Mouse (Mus musculus): ENCODE data around the gene Tns1. TPM values are rescaled to one million over a fixed set of nuclear protein-coding genes. Genes with fewer than 3 reads are reported as not detected.

The Tns1 gene
- total and polyA plus RNA-seq, 3 experiments = 0.40 to 3.6 (median 0.89) TPM

DNA sequence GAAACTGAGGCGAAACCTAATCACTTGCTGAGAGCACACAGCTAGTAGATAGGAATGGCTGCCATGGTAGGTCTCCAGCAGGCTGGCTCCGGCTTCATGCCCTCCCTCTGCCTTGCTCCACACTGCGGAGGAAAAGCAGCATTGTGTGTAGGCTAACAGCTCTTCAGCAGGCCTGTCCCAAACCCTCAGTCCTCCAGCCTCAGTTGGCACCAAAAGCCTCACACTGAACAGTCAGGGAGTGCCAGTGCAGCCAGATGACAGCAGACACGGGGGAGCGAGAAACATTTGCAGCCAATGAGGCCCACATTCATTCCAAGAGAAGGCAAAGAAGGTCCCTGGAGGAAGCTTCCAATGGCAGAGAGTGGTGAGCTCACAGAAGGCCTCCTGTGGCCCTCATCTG lies 91.3 kb downstream of the Tns1 start:
- Histone ChIP-seq H3K79me2 (replicated peaks; ENCODE audit: control insufficient read depth, extremely low read depth, insufficient read depth, poor library complexity, severe bottlenecking) (no peaks in the 10 kb centered on the region), H3K36me3 (replicated peaks in 1 of 2; ENCODE audit: control insufficient read depth in 1 of 2, insufficient read depth in 1 of 2, low read length in 1 of 2) (no peaks in the 10 kb centered on the region), H3K4me2 (ENCODE audit: insufficient read depth, low read depth, poor library complexity, severe bottlenecking) (no peak overlapping the region), H3K27me3 (replicated peaks) (peaks cover 11% of the 10 kb centered on the region), H3K4me1 (ENCODE audit: control insufficient read depth in 1 of 2, insufficient read depth in 2 of 2) (peaks cover 4 to 6% of the 10 kb centered on the region in 2 experiments; a peak in 2 of 4 replicates), H3K27ac (ENCODE audit: insufficient read depth, low read depth) (no peak overlapping the region), H3K9ac (ENCODE audit: insufficient read depth, low read depth) (no peak overlapping the region), H3K4me3 (replicated peaks in 1 of 3; ENCODE audit: low read depth in 2 of 3, low read length in 2 of 3, poor library complexity in 1 of 3) (no peak overlapping the region), H3K9me3 (replicated peaks; ENCODE audit: low read length) (no peaks in the 10 kb centered on the region)
- dilution Hi-C loops (cut with MboI; ENCODE audit: extremely low pct_ligation_motif_present, extremely low pct_unique_long_range_greater_than_20kb, low sequenced_read_pairs) = no loop called here
- in situ Hi-C loops (cut with MboI; ENCODE audit: low pct_ligation_motif_present, low pct_unique_long_range_greater_than_20kb, low sequenced_read_pairs) = no loop called here
- no peak for TF ChIP-seq SIN3A (IDR thresholded peaks at IDR 0.05; ENCODE audit: low read length)
- no peak for TF ChIP-seq MEF2A (IDR thresholded peaks at IDR 0.05; ENCODE audit: borderline replicate concordance, low read depth, low read length)
- TF ChIP-seq TCF12 (IDR thresholded peaks at IDR 0.05; ENCODE audit: low read depth, low read length) = no peak
- TF ChIP-seq POLR2AphosphoS2 (IDR thresholded peaks at IDR 0.05; ENCODE audit: low read depth, low read length) = no peak
- no peak for TF ChIP-seq ETS1 (conservative IDR thresholded peaks at IDR 0.05; ENCODE audit: low read depth, low read length)
- no peak for TF ChIP-seq UBTF (IDR thresholded peaks at IDR 0.05; ENCODE audit: low read depth, low read length)
- TF ChIP-seq RAD21 (IDR thresholded peaks at IDR 0.05; ENCODE audit: low read depth, low read length) = no peak
- TF ChIP-seq TBP (conservative IDR thresholded peaks at IDR 0.05; ENCODE audit: low read depth, low read length) = no peak
- TF ChIP-seq ZMIZ1 (IDR thresholded peaks at IDR 0.05; ENCODE audit: low read depth, low read length) = no peak
- TF ChIP-seq MAFK (IDR thresholded peaks at IDR 0.05; ENCODE audit: insufficient replicate concordance, low read length) = no peak
- no peak for TF ChIP-seq GABPA (IDR thresholded peaks at IDR 0.05; ENCODE audit: insufficient replicate concordance, low read depth, low read length)
- TF ChIP-seq MAX (IDR thresholded peaks at IDR 0.05; ENCODE audit: low read length) = no peak
- no peak for TF ChIP-seq KAT2A (IDR thresholded peaks at IDR 0.05; ENCODE audit: insufficient replicate concordance, low read length)
- TF ChIP-seq PAX5 (IDR thresholded peaks at IDR 0.05; ENCODE audit: low read length) = no peak
- TF ChIP-seq SMC3 (IDR thresholded peaks at IDR 0.05; ENCODE audit: low read depth, low read length) = no peak
- no peak for TF ChIP-seq ZNF384 (IDR thresholded peaks at IDR 0.05; ENCODE audit: low read depth, low read length)
- DNase-seq (ENCODE audit: extremely low read depth) = no peak

DNA sequence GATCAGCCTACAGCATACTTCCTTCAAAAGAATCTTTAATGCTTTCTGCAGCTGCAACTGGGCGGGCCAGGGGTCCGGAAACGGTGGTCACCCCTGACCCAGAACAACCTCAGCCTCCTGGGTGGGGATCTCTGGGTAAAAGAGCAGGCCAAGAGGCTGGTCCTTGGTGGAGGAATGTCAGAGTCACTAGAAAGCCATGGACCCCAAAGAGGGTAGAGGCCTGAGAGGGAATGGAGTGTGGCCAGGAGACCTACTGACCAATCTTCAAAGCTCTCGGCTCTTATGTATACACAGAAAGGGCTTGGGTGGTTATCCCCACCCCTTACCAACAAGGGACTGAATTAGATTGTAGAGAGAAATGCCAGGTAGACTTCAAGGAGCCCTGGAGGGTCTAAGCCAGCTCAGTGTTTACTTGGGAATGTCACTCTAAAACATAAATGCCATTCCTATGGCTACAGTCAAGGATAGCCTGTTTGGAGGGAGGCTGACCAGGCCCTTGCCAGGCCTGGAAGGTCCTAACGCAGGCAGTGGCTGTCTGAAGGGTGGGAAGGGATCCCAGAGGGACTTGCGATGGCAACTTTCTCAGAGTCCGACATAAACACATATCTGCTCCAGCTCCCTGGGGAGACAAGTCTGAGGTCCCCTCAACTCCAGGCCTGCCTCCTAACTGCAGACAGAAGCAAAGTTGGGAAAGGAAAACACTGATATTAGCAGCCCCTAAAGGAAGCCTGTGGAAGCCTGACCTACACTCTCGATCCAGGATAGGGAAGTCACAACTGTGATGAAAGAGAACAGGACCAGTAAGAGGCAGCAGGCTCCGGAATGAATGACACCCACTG lies 92.3 kb downstream of the Tns1 start:
- Histone ChIP-seq H3K79me2 (replicated peaks; ENCODE audit: control insufficient read depth, extremely low read depth, insufficient read depth, poor library complexity, severe bottlenecking) (no peaks in the 10 kb centered on the region), H3K4me1 (ENCODE audit: control insufficient read depth in 1 of 2, insufficient read depth in 2 of 2) (peaks cover 2 to 6% of the 10 kb centered on the region in 2 experiments; a peak in 2 of 4 replicates), H3K4me2 (ENCODE audit: insufficient read depth, low read depth, poor library complexity, severe bottlenecking) (no peak overlapping the region), H3K36me3 (replicated peaks in 1 of 2; ENCODE audit: control insufficient read depth in 1 of 2, insufficient read depth in 1 of 2, low read length in 1 of 2) (no peaks in the 10 kb centered on the region), H3K9ac (ENCODE audit: insufficient read depth, low read depth) (no peak overlapping the region), H3K27ac (ENCODE audit: insufficient read depth, low read depth) (no peak overlapping the region), H3K27me3 (replicated peaks) (peaks cover 11% of the 10 kb centered on the region), H3K9me3 (replicated peaks; ENCODE audit: low read length) (no peaks in the 10 kb centered on the region), H3K4me3 (replicated peaks in 1 of 3; ENCODE audit: low read depth in 2 of 3, low read length in 2 of 3, poor library complexity in 1 of 3) (no peak overlapping the region)
- DNase-seq (ENCODE audit: extremely low read depth) = no peak
- TF ChIP-seq ZNF384 (IDR thresholded peaks at IDR 0.05; ENCODE audit: low read depth, low read length) (no peak), MAZ (IDR thresholded peaks at IDR 0.05; ENCODE audit: low read depth, low read length) (no peak), GABPA (IDR thresholded peaks at IDR 0.05; ENCODE audit: insufficient replicate concordance, low read depth, low read length) (no peak), ETS1 (conservative IDR thresholded peaks at IDR 0.05; ENCODE audit: low read depth, low read length) (no peak), POLR2A (IDR thresholded peaks at IDR 0.05; ENCODE audit: low read depth, low read length) (no peak), PAX5 (IDR thresholded peaks at IDR 0.05; ENCODE audit: low read length) (no peak), RCOR1 (conservative IDR thresholded peaks at IDR 0.05; ENCODE audit: low read depth, low read length) (no peak), TBP (conservative IDR thresholded peaks at IDR 0.05; ENCODE audit: low read depth, low read length) (no peak), CHD1 (IDR thresholded peaks at IDR 0.05; ENCODE audit: low read depth, low read length) (no peak), BHLHE40 (IDR thresholded peaks at IDR 0.05; ENCODE audit: low read depth, low read length) (no peak), MXI1 (IDR thresholded peaks at IDR 0.05; ENCODE audit: low read depth, low read length) (no peak), EP300 (IDR thresholded peaks at IDR 0.05; ENCODE audit: low read length) (no peak), USF1 (IDR thresholded peaks at IDR 0.05; ENCODE audit: low read depth, low read length) (no peak)
- in situ Hi-C loops (cut with MboI; ENCODE audit: low pct_ligation_motif_present, low pct_unique_long_range_greater_than_20kb, low sequenced_read_pairs) (no loop called here), dilution Hi-C loops (cut with MboI; ENCODE audit: extremely low pct_ligation_motif_present, extremely low pct_unique_long_range_greater_than_20kb, low sequenced_read_pairs) (no loop called here)

Measured in CH12.LX (cell line).